Mouse (Mus musculus) right cerebral cortex, postnatal 4 days (tissue): Measurements from ENCODE around the gene Magea4.

Experiments
- DNase-seq: peaks from one replicate; pipeline ENCODE4 v3.0.0-alpha.2; 2022

Gene Magea4

GRCm38 (mm10) chrX:72221717-72222116, at the start of gene Magea4:
Gene Magea4 (plus strand): TSS chrX:72222017.
- no peak for DNase-seq

GRCm38 (mm10) chrX:72202944-72203554, 18.8 kb upstream of the Magea4 start:
- no peak for DNase-seq

DNA sequence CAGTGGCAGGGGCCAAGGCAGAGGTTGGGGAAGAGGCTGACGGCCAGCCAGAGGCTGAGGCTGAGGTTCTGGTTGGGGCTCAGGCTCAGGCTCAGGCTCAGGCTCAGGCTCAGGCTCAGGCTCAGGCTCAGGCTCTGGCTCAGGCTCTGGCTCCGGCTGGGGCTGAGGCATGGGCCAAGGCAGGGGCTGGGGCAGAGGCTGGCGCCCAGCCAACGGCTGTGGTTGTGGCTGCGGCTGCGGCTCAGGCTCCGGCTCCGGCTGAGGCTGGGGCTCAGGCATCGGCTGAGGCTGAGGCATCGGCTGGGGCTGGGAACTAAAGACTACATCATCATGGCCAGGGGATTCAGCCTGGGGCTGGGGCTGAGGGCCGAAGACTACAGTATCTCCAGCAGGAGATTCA, 48.8 kb downstream of the Magea4 start:
- no peak for DNase-seq
